Comparison of ENCODE assay signal across 8 mouse cellular contexts in genomic region chr6:34371700-34372351, GRCm38 (mm10). TPM values are rescaled to one million over a fixed set of nuclear protein-coding genes. Genes with fewer than 3 reads are reported as not detected.
A peak's percentile ranks its signal among the peaks of the same experiment; 100 is the strongest.
DNase-seq lines count a peak whose midpoint lies in the region; ATAC-seq lines count a peak whose summit lies in the region.

No protein-coding gene starts in this region.

- ATAC-seq in intestine, embryonic 14.5 days (replicated peaks; ENCODE audit: low FRiP score, low TSS enrichment, low read depth): 0 out of 2 replicates have a peak, but pooled peaks have one; percentile 36

- intact Hi-C loops in gastrocnemius, postnatal 36 days (cut with DNase I): no loop called here
- intact Hi-C loops in left cerebral cortex, postnatal 25 days (cut with DNase I): loop anchor here (1.0 to 5.0 kb wide), 2 partner anchors 75 to 80 kb away; no protein-coding TSS in a partner anchor

- no peak overlapping the region for H3K9ac ChIP-seq in intestine, embryonic 14.5 days (ENCODE audit: low read length)

- DNase-seq in adrenal gland, adult 2 months: peak; percentile 84
- peak; percentile 92 for DNase-seq in embryo, embryonic 10.5 days (ENCODE audit: low spot score)
- peak; percentile 52 to 71 for DNase-seq in gastrocnemius, postnatal 36 days
- peak; percentile 87 for DNase-seq in intestine, embryonic 14.5 days (ENCODE audit: low spot score)
- peak; percentile 85 to 88 for DNase-seq in left cerebral cortex, postnatal 25 days (ENCODE audit: low spot score in 2 of 2)
- peak; percentile 87 for DNase-seq in mesoderm, embryonic 11.5 days (ENCODE audit: low read depth, low spot score)
- DNase-seq in right cerebral cortex, postnatal 25 days: peak; percentile 69
- DNase-seq in urinary bladder, postnatal 36 days (ENCODE audit: low spot score in 2 of 2): peak; percentile 77 to 78

- peak overlapping the region; percentile 35; the same call in 1 of the 2 replicates for H3K4me2 ChIP-seq in intestine, embryonic 14.5 days (ENCODE audit: low read length)

- WGBS in intestine, embryonic 14.5 days: 29% methylated on average over 18 of the region's 18 CpGs

- H3K4me1 ChIP-seq in intestine, embryonic 14.5 days (replicated peaks; ENCODE audit: control insufficient read depth, insufficient read depth, low read length): no peaks in the 10 kb centered on the region

- no peaks in the 10 kb centered on the region for H3K9me3 ChIP-seq in intestine, embryonic 14.5 days (ENCODE audit: control insufficient read depth, low read length)

- no peak overlapping the region for H3K27ac ChIP-seq in intestine, embryonic 14.5 days (ENCODE audit: low read depth)

- H3K36me3 ChIP-seq in intestine, embryonic 14.5 days (ENCODE audit: control insufficient read depth, insufficient read depth, low read length): no peaks in the 10 kb centered on the region

- no peak overlapping the region for H3K4me3 ChIP-seq in intestine, embryonic 14.5 days (ENCODE audit: low read depth, low read length)

- H3K27me3 ChIP-seq in intestine, embryonic 14.5 days (replicated peaks; ENCODE audit: control insufficient read depth, insufficient read depth, low read length): no peaks in the 10 kb centered on the region

RNA-seq across cellular contexts. Expression of gene Akr1b10, which starts 12.2 kb away (rescaled TPM):
- 100 to 1,000 TPM; 167 to 199 TPM for total RNA-seq in adrenal gland, adult 2 months (2021)
- 53.5 and 64.3 TPM in 2 replicates for polyA plus RNA-seq in adrenal gland, adult 2 months (2012; rRNA removed)
- total RNA-seq in gastrocnemius, postnatal 36 days (2021): 10 to 100 TPM; 52.6 to 56.5 TPM
- polyA plus RNA-seq in intestine, embryonic 14.5 days (2014; fragmentation: Nextera tagmentation; extraction: Ambion mirVana): 17.0 and 17.6 TPM in 2 replicates
- total RNA-seq in left cerebral cortex, postnatal 25 days (2021): 10 to 100 TPM; 19.5 to 21.0 TPM

RNA-seq across cellular contexts. Expression of gene Akr1b8, which starts 17.9 kb away (rescaled TPM):
- total RNA-seq in adrenal gland, adult 2 months (2021): 100 to 1,000 TPM; 267 to 269 TPM
- polyA plus RNA-seq in adrenal gland, adult 2 months (2012; rRNA removed): 20.2 and 28.5 TPM in 2 replicates
- total RNA-seq in gastrocnemius, postnatal 36 days (2021): 1 to 10 TPM; 1.7 to 2.2 TPM
- polyA plus RNA-seq in intestine, embryonic 14.5 days (2014; fragmentation: Nextera tagmentation; extraction: Ambion mirVana): 6.2 and 6.6 TPM in 2 replicates
- under 1 TPM; 0.62 to 0.69 TPM for total RNA-seq in left cerebral cortex, postnatal 25 days (2021)

RNA-seq across cellular contexts. Expression of gene Akr1b7, which starts 40.3 kb away (rescaled TPM):
- 1,000 to 10,000 TPM; 2,991 to 6,085 TPM for total RNA-seq in adrenal gland, adult 2 months (2021)
- 318 and 465 TPM in 2 replicates for polyA plus RNA-seq in adrenal gland, adult 2 months (2012; rRNA removed)
- total RNA-seq in gastrocnemius, postnatal 36 days (2021): not detected
- polyA plus RNA-seq in intestine, embryonic 14.5 days (2014; fragmentation: Nextera tagmentation; extraction: Ambion mirVana): 0.23 TPM in 1 of 2 replicates, not detected in the other
- total RNA-seq in left cerebral cortex, postnatal 25 days (2021): not detected

RNA-seq across cellular contexts. Expression of gene Akr1b3, which starts 54.5 kb away (rescaled TPM):
- total RNA-seq in adrenal gland, adult 2 months (2021): 100 to 1,000 TPM; 232 to 352 TPM
- polyA plus RNA-seq in adrenal gland, adult 2 months (2012; rRNA removed): 187 and 213 TPM in 2 replicates
- total RNA-seq in gastrocnemius, postnatal 36 days (2021): 100 to 1,000 TPM; 152 to 165 TPM
- 160 and 170 TPM in 2 replicates for polyA plus RNA-seq in intestine, embryonic 14.5 days (2014; fragmentation: Nextera tagmentation; extraction: Ambion mirVana)
- total RNA-seq in left cerebral cortex, postnatal 25 days (2021): 10 to 100 TPM; 42.2 to 45.5 TPM

Comparison
In these comparisons a context has a peak if more than half of its experiments do, and no peak if none do; other contexts are left out.
1. RNA of gene Akr1b8, which starts 17.9 kb away (total RNA-seq): 267 to 269 TPM in adrenal gland, adult 2 months; 1.7 to 2.2 TPM in gastrocnemius, postnatal 36 days and 0.62 to 0.69 TPM in left cerebral cortex, postnatal 25 days; every median in the first group is over 10 times any median in the second.
2. RNA of gene Akr1b7, which starts 40.3 kb away (total RNA-seq): 2,991 to 6,085 TPM in adrenal gland, adult 2 months; not detected in gastrocnemius, postnatal 36 days and not detected in left cerebral cortex, postnatal 25 days; every median in the first group is over 1,000 times any median in the second.
3. Peak in every context shown above with its lines, with median percentiles within 50 percentile points of each other: DNase-seq.